Mouse (Mus musculus) megakaryocyte, embryonic 14.5 days (primary cell): ENCODE measurements around the gene Socs1.

ENCODE experiments used
- FLI1 ChIP-seq: IDR thresholded peaks from 2 replicates; pipeline ENCODE4 v1.6.1; 2012; ENCODE audit warnings: low read length, inconsistent platforms, mixed read lengths
- GATA1 ChIP-seq: IDR thresholded peaks from 3 replicates; pipeline ENCODE4 v1.6.1; 2012; ENCODE audit warnings: mixed read lengths, low read length, inconsistent platforms, borderline replicate concordance

- TF ChIP-seq GATA1, result no peak
- no peak for TF ChIP-seq FLI1
Observed at GRCm38 (mm10) chr16:10769661-10770060, 15.7 kb downstream of the Socs1 start.
